Mouse (Mus musculus) adrenal gland (tissue): ENCODE measurements around the gene Slc29a1.

Source experiments
- intact Hi-C: fragments of 180-260 bp; cut with DNase I; formaldehyde crosslinking; loops from one replicate; pipeline ENCODE4 v1.15.1; 2025

Gene Slc29a1

DNA sequence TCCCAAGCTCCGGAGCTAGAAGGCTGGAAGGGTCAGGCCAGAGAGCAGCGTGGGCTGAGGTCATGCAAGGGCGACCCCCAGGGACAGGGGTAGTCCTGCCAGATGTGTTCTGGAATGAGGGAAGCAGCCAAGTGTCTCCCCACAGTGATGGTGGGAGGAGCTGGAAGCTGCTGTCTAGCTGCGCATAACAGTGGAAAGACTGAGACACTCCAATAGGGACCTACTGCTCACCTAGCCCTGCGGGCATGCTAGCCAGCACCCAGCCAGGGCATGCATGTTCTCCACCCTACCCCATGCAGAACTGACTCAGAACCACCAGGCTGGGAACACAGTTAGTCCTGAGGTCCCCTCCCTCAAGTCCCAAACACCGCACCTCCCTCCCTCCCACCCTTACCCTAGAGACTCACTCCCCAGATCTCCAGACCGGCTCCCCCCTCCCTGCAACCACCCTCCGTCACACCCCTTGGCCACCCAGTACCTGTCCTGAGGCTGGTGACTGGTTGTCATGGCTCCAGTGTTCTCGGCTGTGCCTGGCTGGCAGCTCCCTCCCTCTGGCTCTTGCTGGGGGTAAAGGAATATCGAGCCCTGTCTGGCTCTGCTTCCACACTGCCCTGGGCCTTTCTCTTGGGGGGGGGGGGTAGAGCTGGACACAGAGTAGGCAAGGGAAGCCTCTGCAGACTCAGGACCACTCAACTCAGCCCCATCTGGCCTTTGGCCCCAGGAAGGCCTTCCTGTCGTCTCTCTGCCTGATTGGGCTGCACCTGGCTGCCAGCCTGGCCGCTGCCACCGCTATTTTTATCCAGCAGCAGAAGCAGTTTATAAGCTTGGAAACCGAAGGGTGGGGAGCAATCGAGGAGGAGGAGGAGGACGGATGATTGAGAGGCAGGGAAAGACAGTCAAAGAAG is 7.5 kb downstream of the Slc29a1 start:
- intact Hi-C loops = no loop called here

DNA sequence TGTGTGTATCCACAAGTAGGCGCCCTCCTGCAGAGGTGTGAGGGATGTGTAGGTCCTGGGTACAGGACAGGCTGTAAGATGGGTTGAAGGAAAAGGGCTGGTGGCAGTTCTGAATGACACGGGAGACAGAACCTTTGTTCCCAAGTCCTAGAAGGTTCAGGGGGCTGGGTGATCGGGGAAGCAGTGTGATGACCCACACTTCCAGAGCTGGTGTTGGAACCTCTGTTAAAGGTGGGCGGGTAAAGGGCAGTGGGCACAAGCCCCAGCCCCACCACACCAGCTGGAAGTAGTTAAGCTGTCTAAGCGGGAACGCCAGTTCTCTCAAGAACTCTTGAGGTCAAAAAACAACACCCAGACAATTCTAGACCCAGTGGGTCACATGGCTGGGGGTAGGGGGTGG is 9.0 kb downstream of the Slc29a1 start:
- intact Hi-C loops = no loop called here

DNA sequence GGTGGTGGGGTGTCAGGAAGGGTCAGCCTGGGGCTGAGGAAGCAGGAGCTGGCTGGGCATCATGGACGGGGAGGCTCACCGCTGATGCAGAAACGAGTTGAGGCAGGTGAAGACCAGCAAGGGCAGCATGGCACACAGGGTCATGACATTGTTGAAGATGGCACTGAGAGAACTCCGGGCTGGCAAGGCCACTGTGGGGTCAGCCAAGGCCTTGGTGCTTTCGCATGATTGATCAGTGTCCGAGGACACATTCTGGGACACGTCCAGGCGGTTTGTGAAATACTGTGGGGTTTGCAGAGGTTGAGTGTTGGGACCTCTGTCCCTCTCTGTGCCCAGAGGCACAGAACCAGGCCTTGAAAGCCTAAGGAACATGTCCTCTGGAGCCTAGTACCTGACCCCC is 9.6 kb downstream of the Slc29a1 start:
- intact Hi-C loops = no loop called here

DNA sequence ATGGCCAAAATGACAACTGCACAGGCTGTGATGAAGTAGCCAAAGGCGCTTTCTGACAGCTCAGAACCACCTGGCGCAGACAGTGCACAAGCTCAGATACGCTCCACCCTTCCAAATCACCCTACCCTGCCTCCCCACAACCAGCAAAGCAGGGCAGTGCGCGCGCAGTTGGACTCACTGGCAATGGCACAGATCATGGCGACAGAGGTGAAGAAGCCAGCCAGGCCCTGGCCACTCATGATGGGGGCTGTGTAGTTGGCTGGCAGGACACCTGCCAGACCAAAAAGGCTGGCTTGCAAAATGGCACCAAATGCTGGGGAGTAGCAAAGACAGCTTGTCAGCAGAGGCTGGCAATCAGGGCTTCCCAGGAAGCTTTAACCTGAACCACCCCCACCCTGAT is 10.2 kb downstream of the Slc29a1 start:
- intact Hi-C loops = no loop called here

DNA sequence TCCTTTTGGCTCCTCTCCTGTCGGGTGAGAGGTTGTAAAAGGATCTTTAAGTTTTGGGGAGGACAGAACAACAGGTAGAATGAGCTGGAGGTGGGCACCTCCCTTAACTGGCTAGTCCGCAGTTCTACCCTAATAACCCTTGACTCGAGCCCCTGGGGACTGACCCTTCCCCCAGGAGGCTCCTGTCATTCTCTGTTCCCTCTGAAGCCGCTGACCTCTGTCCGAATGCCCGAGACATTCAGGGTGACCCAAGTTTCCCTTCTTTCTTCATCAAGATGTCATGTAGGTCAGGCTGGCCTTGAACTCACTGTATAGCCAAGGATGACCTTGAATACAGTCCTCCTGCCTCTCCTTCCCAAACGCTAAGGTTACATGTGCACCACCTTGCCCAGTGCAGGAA is 11.0 kb downstream of the Slc29a1 start:
- intact Hi-C loops = no loop called here

DNA sequence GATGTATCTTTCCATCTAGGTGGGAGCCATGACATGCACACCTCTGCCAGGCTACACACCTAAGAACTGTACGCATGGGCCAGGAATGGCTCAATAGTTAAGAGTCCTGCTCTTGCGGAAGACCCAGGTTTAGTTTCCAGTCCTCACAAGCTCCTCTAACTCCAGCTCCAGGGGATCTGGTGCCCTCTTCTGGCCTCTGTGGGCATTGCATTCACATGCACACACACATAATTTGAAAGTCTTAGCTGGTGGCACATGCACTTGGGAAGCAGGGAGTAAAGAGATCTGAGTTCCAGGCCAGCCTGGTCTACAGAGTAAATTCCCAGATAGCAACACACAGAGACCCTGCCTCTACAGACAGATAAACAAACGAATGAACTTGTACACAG is 13.0 kb downstream of the Slc29a1 start:
- intact Hi-C loops = no loop called here

DNA sequence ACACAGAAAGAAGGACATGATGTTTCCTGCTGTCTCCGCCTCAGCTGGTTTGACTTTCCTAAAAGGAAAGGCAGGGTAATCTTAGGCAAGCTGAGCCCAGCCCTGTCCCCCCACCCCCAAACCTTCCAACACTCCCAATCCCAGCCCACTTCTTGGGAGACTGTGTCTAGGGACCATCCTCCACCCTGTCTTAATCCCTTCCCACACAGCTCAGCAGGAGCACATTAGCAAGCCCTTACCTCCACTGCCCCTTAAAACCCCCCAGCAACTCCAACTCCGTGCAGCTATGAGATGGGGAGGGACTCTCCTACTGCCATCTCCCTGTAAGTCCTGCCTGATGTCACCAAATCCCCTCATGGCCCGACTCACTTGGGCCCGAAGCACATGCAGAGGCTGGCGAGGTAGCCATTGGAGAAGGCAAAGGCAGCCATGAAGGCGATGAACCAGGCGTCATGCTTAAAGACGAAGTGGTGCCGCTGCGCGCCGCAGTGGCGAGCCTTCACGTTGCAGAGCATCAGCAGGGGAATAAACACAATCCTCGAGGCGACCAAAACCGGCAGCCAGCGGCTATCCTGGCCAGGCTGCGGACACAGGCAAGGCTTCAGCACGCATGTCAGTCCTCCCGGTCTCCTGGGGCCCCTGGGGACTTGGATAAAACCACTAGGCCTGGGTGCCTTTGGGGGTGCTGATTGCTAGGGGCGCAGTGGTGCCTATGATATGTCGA is 13.5 kb downstream of the Slc29a1 start:
- intact Hi-C loops = no loop called here

DNA sequence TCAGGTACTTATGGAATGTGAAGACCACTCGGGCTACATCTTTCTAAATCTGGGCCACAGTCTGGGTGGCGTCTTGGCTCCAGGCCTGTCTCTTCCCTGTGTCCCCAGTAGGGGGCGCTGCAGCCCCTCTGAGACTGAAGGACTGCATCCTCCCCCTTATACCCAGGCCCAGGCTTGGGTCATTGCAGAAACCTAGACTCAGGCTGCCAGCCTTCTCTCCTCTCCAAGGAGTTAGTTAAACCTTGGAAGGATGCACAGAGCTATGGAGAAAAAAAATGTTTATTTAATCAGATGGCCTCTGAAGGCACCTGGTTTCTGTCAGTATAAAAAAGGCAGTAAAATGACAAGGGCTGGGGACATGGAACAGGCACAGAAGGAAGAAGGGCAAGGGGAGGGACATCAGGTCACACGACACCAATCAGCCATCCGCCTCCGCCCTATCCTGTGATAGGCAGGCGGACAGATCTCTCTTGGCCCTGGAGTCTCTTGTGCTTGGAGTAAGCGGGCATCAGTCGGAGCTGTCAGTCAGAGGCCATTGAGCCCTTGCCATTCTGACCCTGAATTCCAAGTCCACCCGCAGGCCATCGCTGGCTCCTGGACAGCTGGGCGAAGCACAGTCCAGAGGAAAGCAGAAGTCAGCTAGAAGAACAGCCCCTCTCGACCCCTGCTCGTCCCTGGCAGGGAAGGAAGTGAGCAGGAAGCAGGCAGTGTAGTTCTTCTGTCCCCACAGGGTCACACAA is 14.3 kb downstream of the Slc29a1 start:
- intact Hi-C loops = loop anchor here (5.0 kb wide), 1 partner anchor 57 kb away; no protein-coding TSS in a partner anchor

DNA sequence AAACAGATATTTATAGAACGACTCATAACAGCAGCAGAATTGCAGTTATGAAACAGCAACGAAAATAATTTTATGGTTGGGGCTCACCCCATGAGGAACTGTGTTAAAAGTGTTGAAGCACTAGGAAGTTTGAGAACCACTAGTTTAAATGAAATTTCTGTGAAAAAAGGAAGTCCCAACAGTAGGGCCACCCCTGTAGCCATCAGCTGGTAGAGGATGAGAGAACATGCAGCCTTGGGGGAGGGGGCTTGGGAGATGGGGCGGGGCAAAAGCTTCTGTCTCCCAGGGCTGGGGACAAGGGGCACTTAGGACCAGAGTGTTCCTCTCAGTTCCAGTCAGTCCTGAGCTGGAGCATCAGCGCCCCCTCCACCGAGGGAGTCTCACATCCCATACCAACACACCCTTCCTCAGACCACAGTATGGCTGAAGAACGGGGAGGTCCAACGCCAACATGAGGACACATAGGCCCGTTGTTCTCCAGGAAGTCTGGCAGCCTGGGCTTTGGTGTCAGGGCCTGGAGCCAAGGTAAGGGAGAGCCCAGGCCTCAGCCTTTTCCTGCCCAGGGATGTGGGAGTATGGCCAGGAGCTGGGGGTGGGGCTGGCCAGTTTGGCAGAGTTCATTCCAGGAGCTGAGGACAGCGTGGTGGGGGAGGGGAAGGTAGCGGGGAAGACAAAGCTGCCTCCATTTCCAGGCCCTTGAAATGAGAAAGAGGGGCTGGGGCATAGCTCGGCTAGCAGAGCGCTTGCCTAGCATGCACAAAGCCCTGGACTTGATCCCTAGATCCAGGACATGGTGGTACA is 15.1 kb downstream of the Slc29a1 start:
- intact Hi-C loops = loop anchor here (5.0 kb wide), 1 partner anchor 58 kb away; no protein-coding TSS in a partner anchor

DNA sequence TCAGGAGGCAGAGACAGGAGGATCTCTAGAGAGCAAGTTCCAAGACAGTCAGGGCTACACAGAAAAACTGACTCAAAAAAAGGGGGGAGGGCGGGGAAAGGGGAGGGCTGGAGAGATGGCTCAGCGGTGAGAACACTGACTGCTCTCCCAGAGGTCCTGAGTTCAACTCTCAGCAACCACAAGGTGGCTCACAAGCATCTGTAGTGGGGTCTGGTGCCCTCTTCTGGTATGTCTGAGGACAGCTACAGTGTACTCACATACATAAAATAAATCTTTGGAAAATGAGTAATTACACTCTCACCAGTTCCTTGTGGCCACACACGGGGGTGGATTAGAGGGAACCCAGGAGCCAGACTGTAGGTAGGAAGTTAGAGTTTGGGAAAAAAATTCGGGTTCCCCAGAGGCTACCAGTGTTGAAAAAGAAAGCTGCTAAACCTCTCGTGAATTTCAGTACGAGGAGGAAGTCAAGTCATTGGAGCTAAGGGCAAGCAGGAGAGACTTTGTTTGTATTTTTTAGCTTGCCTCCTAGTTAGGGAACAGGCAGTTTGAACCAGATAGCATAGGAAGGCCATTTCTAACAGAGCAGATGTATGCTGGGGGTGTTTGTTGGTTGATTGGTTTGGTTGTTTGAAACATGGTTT is 16.6 kb downstream of the Slc29a1 start:
- intact Hi-C loops = loop anchor here (2.0 to 5.0 kb wide), 2 partner anchors 44 to 59 kb away; no protein-coding TSS in a partner anchor

DNA sequence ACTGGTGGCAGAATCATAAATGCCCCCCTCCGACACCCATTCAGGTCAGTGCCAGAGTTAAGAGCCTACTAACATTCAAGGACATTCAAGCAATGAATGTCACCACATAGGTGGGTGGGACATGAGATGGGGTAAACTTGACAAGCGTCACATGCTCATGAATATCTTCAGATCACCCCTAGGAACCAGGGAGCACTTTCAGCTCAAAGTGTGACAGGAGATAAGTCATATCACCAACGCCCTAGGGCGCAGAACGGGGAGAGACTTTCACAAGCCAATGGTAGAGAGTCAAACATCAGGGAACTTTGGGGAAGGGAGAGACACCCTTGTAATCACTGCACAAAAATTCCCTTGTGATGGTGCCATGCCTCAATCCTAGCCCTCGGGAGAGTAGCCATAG is 17.2 kb downstream of the Slc29a1 start:
- intact Hi-C loops = loop anchor here (2.0 to 5.0 kb wide), 2 partner anchors 45 to 60 kb away; no protein-coding TSS in a partner anchor

DNA sequence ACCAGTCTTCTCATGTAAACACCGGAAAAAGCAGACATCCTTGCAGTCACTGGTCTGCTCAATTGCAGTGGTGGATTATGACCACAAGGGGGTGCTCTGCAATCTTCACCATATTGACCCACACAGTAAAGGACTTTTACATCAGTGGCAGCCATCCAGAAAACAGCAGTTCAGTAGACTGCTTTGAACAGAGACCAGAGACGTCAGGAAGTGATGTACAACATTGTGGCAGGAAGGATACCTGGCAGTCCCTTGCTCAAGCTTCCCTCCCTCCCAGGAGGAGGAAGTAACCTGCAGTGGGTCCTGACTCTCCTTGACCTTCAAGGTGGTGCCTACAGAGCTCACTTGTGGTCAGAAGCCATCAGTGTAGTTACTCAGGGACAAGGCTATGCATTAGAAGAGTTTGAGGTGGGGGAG is 17.8 kb downstream of the Slc29a1 start:
- intact Hi-C loops = loop anchor here (5.0 kb wide), 1 partner anchor 61 kb away; no protein-coding TSS in a partner anchor

DNA sequence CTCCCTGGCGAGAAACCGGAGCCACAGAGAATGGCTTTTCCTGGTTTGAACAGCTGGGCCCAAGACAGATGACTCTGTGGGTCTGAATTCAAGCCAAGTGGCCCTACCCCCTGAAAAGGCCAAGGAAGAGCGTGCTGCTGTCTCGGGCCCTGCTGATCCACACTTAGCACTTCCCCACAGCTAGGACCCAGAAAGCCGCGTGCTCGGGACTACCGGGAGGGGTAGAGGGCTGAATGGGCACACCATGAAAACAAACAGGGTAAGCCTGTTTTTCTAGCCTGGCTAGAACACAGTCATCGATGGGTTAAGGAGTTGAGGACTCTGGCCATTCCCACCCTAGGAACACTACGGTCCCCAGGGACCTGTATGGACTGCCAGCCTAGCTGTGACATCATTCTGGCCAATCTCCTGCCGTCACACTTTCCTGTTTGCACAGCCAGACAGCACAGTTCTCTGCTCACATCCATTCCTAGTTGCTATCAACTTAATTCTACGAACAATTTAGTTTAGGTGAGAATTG is 18.4 kb downstream of the Slc29a1 start:
- intact Hi-C loops = loop anchor here (5.0 kb wide), 1 partner anchor 61 kb away; no protein-coding TSS in a partner anchor

DNA sequence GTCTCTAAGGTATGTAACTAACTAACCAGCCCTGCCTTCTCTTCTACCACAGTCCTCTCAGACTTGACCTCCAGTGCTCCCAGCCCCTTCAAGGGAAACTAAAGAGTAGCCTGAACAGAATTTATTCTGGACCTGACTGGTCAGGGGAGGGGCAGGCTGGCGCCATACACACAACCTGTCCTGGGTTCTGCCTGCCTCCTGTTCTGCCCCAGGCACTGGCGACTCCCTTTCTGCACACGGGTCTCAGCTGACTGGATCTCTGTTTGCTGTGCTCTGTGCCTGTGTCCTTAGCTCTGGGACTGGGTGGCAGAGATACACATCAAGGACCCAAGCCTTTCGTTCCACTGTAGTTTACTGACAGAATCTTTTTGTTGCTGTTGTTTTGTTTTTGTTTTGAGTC is 19.9 kb downstream of the Slc29a1 start:
- intact Hi-C loops = no loop called here

DNA sequence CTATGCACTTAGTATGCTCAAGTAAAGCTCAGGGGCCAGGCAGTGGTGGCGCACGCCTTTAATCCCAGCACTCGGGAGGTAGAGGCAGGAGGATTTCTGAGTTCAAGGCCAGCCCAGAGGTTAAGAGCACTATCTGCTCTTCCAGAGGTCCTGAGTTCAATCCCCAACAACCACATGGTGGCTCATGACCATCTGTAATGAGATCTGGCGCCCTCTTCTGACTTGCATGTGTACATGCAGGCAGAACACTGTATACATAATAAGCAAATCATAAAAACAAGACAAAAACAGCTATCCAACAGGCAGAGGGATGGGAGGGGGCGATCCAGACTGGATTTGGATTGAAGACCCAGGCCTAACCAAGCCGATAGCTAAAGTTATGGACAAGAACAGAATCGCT is 20.6 kb downstream of the Slc29a1 start:
- intact Hi-C loops = no loop called here

DNA sequence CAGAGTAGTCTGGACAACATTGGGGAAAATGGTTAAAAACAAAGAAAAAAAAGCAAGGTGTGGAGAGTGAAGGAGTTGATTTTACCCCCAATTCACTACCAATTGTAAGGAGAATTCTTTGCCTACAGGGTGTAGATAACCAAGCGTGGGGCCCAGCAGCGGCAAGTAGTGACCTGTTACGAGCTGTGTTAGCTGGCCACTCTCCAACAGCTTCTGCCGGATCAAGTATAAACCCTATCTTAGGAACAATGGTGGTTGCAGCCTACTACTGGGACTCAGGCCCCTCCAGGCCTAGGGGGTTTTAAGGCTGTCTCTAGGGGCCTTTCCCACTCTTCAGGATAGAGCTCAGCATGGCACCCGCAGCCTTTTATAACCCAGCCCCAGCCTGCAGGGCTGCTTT is 21.2 kb downstream of the Slc29a1 start:
- intact Hi-C loops = no loop called here

DNA sequence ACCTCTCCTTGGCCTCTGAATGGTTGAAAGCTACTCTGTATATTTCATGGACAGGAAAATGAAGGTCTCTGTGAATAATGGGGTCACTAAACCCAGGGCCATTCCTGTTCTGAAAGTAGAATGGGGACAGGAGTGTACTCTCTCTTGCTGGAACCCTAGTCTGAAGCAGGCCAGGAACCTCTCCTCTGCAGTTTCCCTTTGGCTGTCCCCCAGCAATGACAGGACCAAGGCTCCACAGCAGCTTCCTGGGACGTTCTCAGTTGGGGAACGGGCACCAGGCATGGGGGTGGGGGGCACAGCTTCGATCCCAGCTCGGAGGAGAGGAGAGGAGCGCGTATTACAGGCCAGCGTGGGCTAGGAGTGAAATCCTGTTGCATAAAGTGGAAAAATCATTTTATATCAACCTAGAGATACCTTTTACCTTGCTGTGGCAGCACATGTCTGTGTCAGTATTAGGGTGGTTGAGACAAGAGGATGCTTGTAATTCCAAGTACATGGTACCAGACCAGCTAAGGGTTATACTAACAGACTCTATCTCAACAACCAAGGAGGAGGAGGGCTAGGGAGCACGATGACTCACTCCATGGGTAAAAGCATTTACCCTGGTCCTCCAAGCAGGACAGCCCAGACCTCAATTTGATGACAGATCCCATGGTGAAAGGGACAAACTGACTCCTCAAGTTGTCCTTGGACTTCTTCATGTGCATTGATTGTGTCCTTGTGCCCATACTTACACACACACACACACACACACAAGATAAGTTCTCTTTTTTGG is 24.1 kb downstream of the Slc29a1 start:
- intact Hi-C loops = no loop called here

DNA sequence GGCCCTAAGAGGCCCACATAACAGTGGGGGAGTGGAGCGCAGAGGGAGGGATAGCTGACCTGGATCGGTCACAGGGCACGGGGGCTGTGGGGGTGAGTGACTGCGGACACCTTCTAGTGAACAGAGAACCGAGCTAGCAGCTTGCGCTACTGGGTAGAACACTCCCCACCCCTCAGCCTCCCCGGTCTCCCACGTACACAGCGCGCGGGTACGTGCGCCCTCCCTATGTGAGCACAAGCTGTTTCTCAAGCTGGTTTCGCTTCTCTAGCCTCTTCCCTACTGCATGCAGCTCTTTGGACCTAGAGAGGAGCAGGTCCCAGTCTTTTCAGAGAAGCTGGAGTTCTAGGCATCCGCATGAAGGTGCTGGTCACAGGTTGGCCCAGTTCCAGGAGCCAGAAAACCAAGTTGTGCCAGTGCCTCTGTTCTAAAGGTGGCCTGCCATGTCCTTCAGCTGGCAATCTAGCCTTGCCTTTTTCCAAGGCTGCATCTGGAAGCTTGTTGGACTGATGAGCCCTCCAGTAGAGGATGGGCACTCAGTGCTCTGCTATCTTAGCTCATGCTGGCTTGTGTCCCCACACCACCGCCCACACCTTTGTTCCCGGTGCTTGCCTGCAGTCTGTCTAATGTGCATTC is 25.2 kb downstream of the Slc29a1 start:
- intact Hi-C loops = no loop called here

DNA sequence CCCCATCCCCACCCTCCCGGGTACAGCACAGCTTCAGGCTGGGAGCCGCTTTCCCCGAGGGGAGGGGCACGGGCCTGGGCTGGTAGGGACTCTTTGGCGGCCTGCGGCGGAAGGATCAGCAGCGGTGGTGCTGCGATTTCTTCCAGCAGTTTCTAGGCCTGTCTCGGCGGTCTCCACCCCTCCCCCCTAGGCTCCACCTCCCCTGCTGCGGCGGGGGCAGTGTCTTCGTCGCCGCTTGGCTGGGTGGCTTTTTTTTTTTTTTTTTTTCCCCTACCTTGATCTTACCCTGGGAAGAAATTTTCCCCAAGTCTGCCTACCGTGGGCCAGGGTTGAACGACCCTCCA is 25.7 kb downstream of the Slc29a1 start:
- intact Hi-C loops = no loop called here
